Mouse (Mus musculus): ENCODE results near the gene Cep162. TPM values are rescaled to one million over a fixed set of nuclear protein-coding genes. Genes with fewer than 3 reads are reported as not detected.

Gene Cep162
- total and polyA plus RNA-seq, 3 experiments: 6.2 to 13.2 (median 8.7) TPM

GRCm38 (mm10) chr9:87197277-87197676, 58.1 kb downstream of the Cep162 start:
- no peak overlapping the region for H3K27ac ChIP-seq (ENCODE audit: insufficient read depth, low read depth)
- H3K79me2 ChIP-seq (replicated peaks; ENCODE audit: control insufficient read depth, extremely low read depth, insufficient read depth, poor library complexity, severe bottlenecking): no peaks in the 10 kb centered on the region
- dilution Hi-C loops (cut with MboI; ENCODE audit: extremely low pct_ligation_motif_present, extremely low pct_unique_long_range_greater_than_20kb, low sequenced_read_pairs) (no loop called here), in situ Hi-C loops (cut with MboI; ENCODE audit: low pct_ligation_motif_present, low pct_unique_long_range_greater_than_20kb, low sequenced_read_pairs) (no loop called here)
- no peaks in the 10 kb centered on the region for H3K4me1 ChIP-seq (ENCODE audit: control insufficient read depth in 1 of 2, insufficient read depth in 2 of 2)
- no peak overlapping the region for H3K4me2 ChIP-seq (ENCODE audit: insufficient read depth, low read depth, poor library complexity, severe bottlenecking)
- H3K4me3 ChIP-seq (replicated peaks in 1 of 3; ENCODE audit: low read depth in 2 of 3, low read length in 2 of 3, poor library complexity in 1 of 3): no peak overlapping the region
- no peak for TF ChIP-seq ZC3H11A (IDR thresholded peaks at IDR 0.05; ENCODE audit: low read depth, low read length)
- no peak for TF ChIP-seq ZMIZ1 (IDR thresholded peaks at IDR 0.05; ENCODE audit: low read depth, low read length)
- TF ChIP-seq KAT2A (IDR thresholded peaks at IDR 0.05; ENCODE audit: insufficient replicate concordance, low read length): no peak
- TF ChIP-seq IRF4 (IDR thresholded peaks at IDR 0.05; ENCODE audit: low read depth, low read length): no peak
- TF ChIP-seq CHD1 (IDR thresholded peaks at IDR 0.05; ENCODE audit: low read depth, low read length): no peak
- no peak for TF ChIP-seq PAX5 (IDR thresholded peaks at IDR 0.05; ENCODE audit: low read length)
- TF ChIP-seq E2F4 (IDR thresholded peaks at IDR 0.05; ENCODE audit: insufficient replicate concordance, low read depth, low read length): no peak
- no peak for TF ChIP-seq EP300 (IDR thresholded peaks at IDR 0.05; ENCODE audit: low read length)
- TF ChIP-seq JUN (IDR thresholded peaks at IDR 0.05; ENCODE audit: insufficient read depth, low read depth, low read length): no peak
- no peak for TF ChIP-seq NRF1 (IDR thresholded peaks at IDR 0.05; ENCODE audit: low read depth, low read length)
- TF ChIP-seq RAD21 (IDR thresholded peaks at IDR 0.05; ENCODE audit: low read depth, low read length): no peak
- TF ChIP-seq USF2 (conservative IDR thresholded peaks at IDR 0.05; ENCODE audit: low read depth, low read length): no peak
- no peak for TF ChIP-seq SMC3 (IDR thresholded peaks at IDR 0.05; ENCODE audit: low read depth, low read length)
- H3K27me3 ChIP-seq (replicated peaks): no peaks in the 10 kb centered on the region
- no peak for DNase-seq (ENCODE audit: extremely low read depth)
- peaks cover 8% of the 10 kb centered on the region for H3K9me3 ChIP-seq (replicated peaks; ENCODE audit: low read length)
- peaks cover 54 to 85% of the 10 kb centered on the region in 2 experiments for H3K36me3 ChIP-seq (replicated peaks in 1 of 2; ENCODE audit: control insufficient read depth in 1 of 2, insufficient read depth in 1 of 2, low read length in 1 of 2)
- no peak overlapping the region for H3K9ac ChIP-seq (ENCODE audit: insufficient read depth, low read depth)

- Histone ChIP-seq H3K27me3 (replicated peaks) (no peaks in the 10 kb centered on the region), H3K79me2 (replicated peaks; ENCODE audit: control insufficient read depth, extremely low read depth, insufficient read depth, poor library complexity, severe bottlenecking) (no peaks in the 10 kb centered on the region), H3K4me2 (ENCODE audit: insufficient read depth, low read depth, poor library complexity, severe bottlenecking) (no peak overlapping the region), H3K4me1 (ENCODE audit: control insufficient read depth in 1 of 2, insufficient read depth in 2 of 2) (no peaks in the 10 kb centered on the region), H3K27ac (ENCODE audit: insufficient read depth, low read depth) (no peak overlapping the region), H3K4me3 (replicated peaks in 1 of 3; ENCODE audit: low read depth in 2 of 3, low read length in 2 of 3, poor library complexity in 1 of 3) (no peak overlapping the region), H3K9ac (ENCODE audit: insufficient read depth, low read depth) (no peak overlapping the region), H3K9me3 (replicated peaks; ENCODE audit: low read length) (peaks cover 14% of the 10 kb centered on the region), H3K36me3 (replicated peaks in 1 of 2; ENCODE audit: control insufficient read depth in 1 of 2, insufficient read depth in 1 of 2, low read length in 1 of 2) (peaks cover 56 to 81% of the 10 kb centered on the region in 2 experiments)
- in situ Hi-C loops (cut with MboI; ENCODE audit: low pct_ligation_motif_present, low pct_unique_long_range_greater_than_20kb, low sequenced_read_pairs) (no loop called here), dilution Hi-C loops (cut with MboI; ENCODE audit: extremely low pct_ligation_motif_present, extremely low pct_unique_long_range_greater_than_20kb, low sequenced_read_pairs) (no loop called here)
- TF ChIP-seq ZMIZ1 (IDR thresholded peaks at IDR 0.05; ENCODE audit: low read depth, low read length) (no peak), RAD21 (IDR thresholded peaks at IDR 0.05; ENCODE audit: low read depth, low read length) (no peak), EP300 (IDR thresholded peaks at IDR 0.05; ENCODE audit: low read length) (no peak)
- DNase-seq (ENCODE audit: extremely low read depth): no peak
Measured at GRCm38 (mm10) chr9:87193721-87194120, 61.6 kb downstream of the Cep162 start.

GRCm38 (mm10) chr9:87187336-87187735, 68.0 kb downstream of the Cep162 start:
- Histone ChIP-seq H3K9ac (ENCODE audit: insufficient read depth, low read depth) (no peak overlapping the region), H3K36me3 (replicated peaks in 1 of 2; ENCODE audit: control insufficient read depth in 1 of 2, insufficient read depth in 1 of 2, low read length in 1 of 2) (peaks cover 23 to 43% of the 10 kb centered on the region in 2 experiments), H3K79me2 (replicated peaks; ENCODE audit: control insufficient read depth, extremely low read depth, insufficient read depth, poor library complexity, severe bottlenecking) (no peaks in the 10 kb centered on the region), H3K4me2 (ENCODE audit: insufficient read depth, low read depth, poor library complexity, severe bottlenecking) (no peak overlapping the region), H3K4me1 (ENCODE audit: control insufficient read depth in 1 of 2, insufficient read depth in 2 of 2) (no peaks in the 10 kb centered on the region), H3K27me3 (replicated peaks) (no peaks in the 10 kb centered on the region), H3K9me3 (replicated peaks; ENCODE audit: low read length) (peaks cover 6% of the 10 kb centered on the region), H3K4me3 (replicated peaks in 1 of 3; ENCODE audit: low read depth in 2 of 3, low read length in 2 of 3, poor library complexity in 1 of 3) (no peak overlapping the region), H3K27ac (ENCODE audit: insufficient read depth, low read depth) (no peak overlapping the region)
- TF ChIP-seq MAX (IDR thresholded peaks at IDR 0.05; ENCODE audit: low read length): no peak
- no peak for TF ChIP-seq RAD21 (IDR thresholded peaks at IDR 0.05; ENCODE audit: low read depth, low read length)
- no peak for TF ChIP-seq ZC3H11A (IDR thresholded peaks at IDR 0.05; ENCODE audit: low read depth, low read length)
- TF ChIP-seq POLR2AphosphoS2 (IDR thresholded peaks at IDR 0.05; ENCODE audit: low read depth, low read length): no peak
- TF ChIP-seq POLR2A (IDR thresholded peaks at IDR 0.05; ENCODE audit: low read depth, low read length): no peak
- no peak for TF ChIP-seq CTCF (conservative IDR thresholded peaks at IDR 0.05 in 1 of 2, IDR thresholded peaks at IDR 0.05 in 1 of 2; ENCODE audit: low read depth in 2 of 2, low read length in 2 of 2)
- no peak for TF ChIP-seq E2F4 (IDR thresholded peaks at IDR 0.05; ENCODE audit: insufficient replicate concordance, low read depth, low read length)
- in situ Hi-C loops (cut with MboI; ENCODE audit: low pct_ligation_motif_present, low pct_unique_long_range_greater_than_20kb, low sequenced_read_pairs) (no loop called here), dilution Hi-C loops (cut with MboI; ENCODE audit: extremely low pct_ligation_motif_present, extremely low pct_unique_long_range_greater_than_20kb, low sequenced_read_pairs) (no loop called here)
- no peak for DNase-seq (ENCODE audit: extremely low read depth)
